Mouse (Mus musculus) right cerebral cortex, adult 2 months (tissue): ENCODE results near the gene Gm7544.
"Not testable (repeated sequence)": the region's sequence is repeated elsewhere in the genome, so short reads cannot be mapped to it uniquely, and the experiment has no call there.

ENCODE experiments used
- DNase-seq, 2 experiments: peaks; one replicate each; pipeline ENCODE4 v3.0.0; 2021 to 2022; ENCODE audit warnings: low spot score in 2 of 2

Gm7544 gene

GRCm38 (mm10) chr1:82924650-82925049 lies 31.2 kb downstream of the Gm7544 start, which contains the start of gene A030014E15Rik:
Gene A030014E15Rik, plus strand, starts transcription at chr1:82924917.
- no peak for DNase-seq

- not testable (repeated sequence) for DNase-seq
Measured at GRCm38 (mm10) chr1:82913434-82913833, 42.4 kb downstream of the Gm7544 start.

- no peak for DNase-seq
Measured at GRCm38 (mm10) chr1:82913025-82913424, 42.8 kb downstream of the Gm7544 start, which contains the start of gene A030005L19Rik. Gene A030005L19Rik, plus strand, starts transcription at chr1:82913325.

GRCm38 (mm10) chr1:82905886-82906285 lies 49.9 kb downstream of the Gm7544 start:
- no peak for DNase-seq
